Mouse (Mus musculus) ES-E14 (cell line): ENCODE results near the gene Ptk7. TPM values are rescaled to one million over a fixed set of nuclear protein-coding genes. Genes with fewer than 3 reads are reported as not detected.

Experiments
- DNase-seq: peaks from one replicate; pipeline ENCODE4 v3.0.0-alpha.2; 2013; ENCODE audit warnings: low read depth, low spot score
- H3K27ac ChIP-seq: 2 replicates; pipeline ENCODE4 v1.5.1; 2012; ENCODE audit warnings: low read depth, mild to moderate bottlenecking, low read length, moderate library complexity, mixed read lengths; ENCODE audit not compliant: poor library complexity, insufficient read depth, severe bottlenecking
- H3K36me3 ChIP-seq: 2 replicates; pipeline ENCODE4 v1.6.1; 2012; ENCODE audit warnings: mild to moderate bottlenecking, low read length, moderate library complexity, mixed read lengths; ENCODE audit not compliant: control insufficient read depth, poor library complexity, insufficient read depth, severe bottlenecking
- H3K4me1 ChIP-seq, 2 experiments: fragments of 150-350 bp in 1 of 2; sonication (generic) in 1 of 2; 2 replicates each; pipeline ENCODE4 v1.6.1; 2012; ENCODE audit warnings: low read length in 2 of 2, mild to moderate bottlenecking in 1 of 2, mixed read lengths in 1 of 2; ENCODE audit not compliant: control insufficient read depth in 2 of 2, insufficient read depth in 2 of 2, poor library complexity in 1 of 2
- H3K4me3 ChIP-seq, 2 experiments: fragments of 150-350 bp in 1 of 2; sonication (generic) in 1 of 2; 2 replicates each; pipeline ENCODE4 v1.5.1; 2012; ENCODE audit warnings: low read length in 2 of 2, low read depth in 1 of 2, mild to moderate bottlenecking in 1 of 2, mixed read lengths in 1 of 2; ENCODE audit not compliant: insufficient read depth in 1 of 2, poor library complexity in 1 of 2, severe bottlenecking in 1 of 2
- H3K9ac ChIP-seq: 2 replicates; pipeline ENCODE4 v1.6.1; 2012; ENCODE audit warnings: low read depth, mild to moderate bottlenecking, low read length, mixed read lengths; ENCODE audit not compliant: poor library complexity, insufficient read depth, severe bottlenecking
- H3K9me3 ChIP-seq: fragments of 150-350 bp; sonication (generic); 2 replicates; pipeline ENCODE4 v1.6.1; 2012; ENCODE audit warnings: low read depth, mild to moderate bottlenecking, low read length; ENCODE audit not compliant: control insufficient read depth, insufficient read depth
- CHD2 ChIP-seq: IDR thresholded peaks from 2 replicates; pipeline ENCODE4 v1.6.1; 2014; ENCODE audit warnings: mild to moderate bottlenecking, low read depth, low read length, inconsistent platforms
- HCFC1 ChIP-seq: IDR thresholded peaks from 2 replicates; pipeline ENCODE4 v1.6.1; 2012; ENCODE audit warnings: low read length, inconsistent platforms, borderline replicate concordance; ENCODE audit not compliant: insufficient read depth
- MAFK ChIP-seq: IDR thresholded peaks from 2 replicates; pipeline ENCODE4 v1.6.1; 2014; ENCODE audit warnings: mild to moderate bottlenecking, low read depth, low read length, inconsistent platforms; ENCODE audit not compliant: insufficient read depth
- ZC3H11A ChIP-seq: IDR thresholded peaks from 2 replicates; pipeline ENCODE4 v1.6.1; 2012; ENCODE audit warnings: low read depth, mild to moderate bottlenecking, inconsistent platforms, low read length, borderline replicate concordance
- ZNF384 ChIP-seq: IDR thresholded peaks from 2 replicates; pipeline ENCODE4 v1.6.1; 2012; ENCODE audit warnings: low read depth, low read length, inconsistent platforms
- in situ Hi-C, 2 experiments: fragments of 600-800 bp; cut with MboI; formaldehyde crosslinking; loops; one replicate each; pipeline ENCODE4 v1.15.1; 2025; ENCODE audit warnings: low sequenced_read_pairs in 2 of 2, inconsistent platforms in 1 of 2; ENCODE audit not compliant: unreplicated experiment in 2 of 2
- total RNA-seq: library from RNA; depleted of rRNA; stranded (reverse); fragments of 300-350 nt; gene quantifications from 2 replicates; pipeline ENCODE4 v1.2.3, GENCODE M21; 2012

The Ptk7 gene
- total RNA-seq, 1 experiment = 200 TPM

DNA sequence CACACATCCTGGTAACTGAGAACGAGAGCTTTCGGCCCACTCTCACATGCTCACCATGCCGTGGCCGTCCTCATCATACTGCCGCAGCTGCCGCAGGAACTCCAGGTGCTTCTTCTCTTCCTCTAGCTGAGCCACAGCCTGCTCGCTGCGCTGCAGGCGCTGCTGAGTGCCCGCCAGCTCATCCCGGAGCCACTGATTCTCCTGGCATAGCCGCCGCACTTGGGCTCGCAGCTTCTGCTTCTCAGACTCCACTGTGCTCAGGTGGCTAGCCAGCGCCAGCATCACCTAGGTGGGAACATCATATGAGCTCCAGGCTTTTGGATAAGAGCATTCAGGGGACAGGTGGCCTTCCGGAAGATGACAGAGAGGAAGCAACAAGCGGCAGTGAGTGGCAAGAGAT is 12.8 kb upstream of the Ptk7 start:
- Histone ChIP-seq H3K9ac (peak overlapping the region; percentile 24; the same call in 1 of the 2 replicates), H3K4me1 (peaks cover 4 to 14% of the 10 kb centered on the region in 2 experiments; a peak in 1 of 4 replicates), H3K4me3 (peak overlapping the region in 1 of 2 experiments; percentile 16; a peak in 1 of 4 replicates), H3K27ac (no peak overlapping the region), H3K9me3 (no peaks in the 10 kb centered on the region), H3K36me3 (no peaks in the 10 kb centered on the region)
- in situ Hi-C loops = no loop called here
- DNase-seq = no peak
- TF ChIP-seq ZC3H11A (no peak), HCFC1 (no peak), ZNF384 (no peak), CHD2 (no peak), MAFK (no peak)

DNA sequence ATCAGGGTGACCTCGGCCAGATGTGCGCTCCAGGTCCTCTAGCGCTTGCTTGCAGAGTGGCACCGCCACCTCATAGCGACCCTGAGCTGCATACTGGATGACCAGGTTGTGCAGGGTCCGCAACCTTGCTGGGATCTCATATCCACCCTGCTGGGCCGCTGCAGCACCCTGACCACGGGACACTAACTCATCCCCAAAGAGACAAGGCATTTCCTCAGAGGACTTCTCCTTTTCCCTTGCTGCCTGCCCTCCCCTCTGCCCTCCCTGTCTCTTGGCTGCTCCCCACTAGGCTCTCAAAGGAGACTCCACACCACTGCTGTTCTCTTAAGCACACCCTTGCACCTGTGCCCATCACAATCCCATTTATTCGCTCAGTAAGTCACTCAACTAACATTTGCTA is 10.6 kb upstream of the Ptk7 start:
- no peaks in the 10 kb centered on the region for H3K9me3 ChIP-seq
- no peak overlapping the region for H3K9ac ChIP-seq
- no peaks in the 10 kb centered on the region for H3K36me3 ChIP-seq
- H3K4me1 ChIP-seq = peaks cover 0 to 23% of the 10 kb centered on the region in 2 experiments; a peak in 2 of 4 replicates
- DNase-seq = no peak
- H3K27ac ChIP-seq = no peak overlapping the region
- H3K4me3 ChIP-seq = peak overlapping the region in 1 of 2 experiments; percentile 17; a peak in 2 of 4 replicates
- TF ChIP-seq MAFK (no peak), CHD2 (no peak), HCFC1 (no peak), ZC3H11A (no peak), ZNF384 (no peak)
- in situ Hi-C loops = no loop called here

DNA sequence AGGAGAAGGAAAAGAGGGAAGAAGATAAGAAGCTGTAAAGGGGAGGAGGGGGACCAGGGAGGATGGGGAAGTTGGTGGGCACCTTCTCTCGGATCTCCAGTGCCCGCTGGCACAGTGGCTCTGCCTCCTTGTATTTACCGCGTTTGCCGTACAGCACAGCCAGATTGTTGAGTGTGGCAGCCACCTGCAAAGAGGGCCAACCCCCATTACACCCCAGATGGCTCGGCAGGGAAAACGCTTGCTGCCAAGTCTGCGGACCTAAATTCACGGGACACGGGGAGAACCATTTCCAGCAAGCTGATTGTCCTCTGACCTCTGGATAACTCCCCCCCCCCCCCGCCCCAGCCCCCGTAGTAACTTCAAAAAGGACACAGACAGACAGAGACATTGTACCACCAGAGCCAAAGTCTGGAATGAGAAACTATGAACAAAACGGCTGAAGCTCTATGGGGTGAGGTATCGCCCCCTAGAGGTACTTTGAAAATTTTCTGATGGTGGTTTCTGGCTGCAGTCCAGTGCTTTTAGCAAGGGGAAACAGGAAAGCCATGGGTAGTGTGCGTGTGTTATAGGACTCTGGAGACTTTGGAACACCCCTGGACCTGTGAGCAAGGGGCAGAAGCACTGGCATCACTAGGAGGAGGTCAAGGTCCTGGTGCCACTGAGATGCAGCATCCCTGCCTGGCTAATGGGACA is 7.7 kb upstream of the Ptk7 start:
- Histone ChIP-seq H3K9ac (no peak overlapping the region), H3K4me1 (peaks cover 0 to 25% of the 10 kb centered on the region in 2 experiments; a peak in 2 of 4 replicates), H3K4me3 (no peak overlapping the region), H3K9me3 (no peaks in the 10 kb centered on the region), H3K36me3 (peaks cover 2% of the 10 kb centered on the region; the same call in 1 of the 2 replicates), H3K27ac (peak overlapping the region; percentile 41; the same call in 1 of the 2 replicates)
- TF ChIP-seq MAFK (no peak), HCFC1 (no peak), ZNF384 (no peak), CHD2 (no peak), ZC3H11A (no peak)
- in situ Hi-C loops = no loop called here
- DNase-seq = no peak

DNA sequence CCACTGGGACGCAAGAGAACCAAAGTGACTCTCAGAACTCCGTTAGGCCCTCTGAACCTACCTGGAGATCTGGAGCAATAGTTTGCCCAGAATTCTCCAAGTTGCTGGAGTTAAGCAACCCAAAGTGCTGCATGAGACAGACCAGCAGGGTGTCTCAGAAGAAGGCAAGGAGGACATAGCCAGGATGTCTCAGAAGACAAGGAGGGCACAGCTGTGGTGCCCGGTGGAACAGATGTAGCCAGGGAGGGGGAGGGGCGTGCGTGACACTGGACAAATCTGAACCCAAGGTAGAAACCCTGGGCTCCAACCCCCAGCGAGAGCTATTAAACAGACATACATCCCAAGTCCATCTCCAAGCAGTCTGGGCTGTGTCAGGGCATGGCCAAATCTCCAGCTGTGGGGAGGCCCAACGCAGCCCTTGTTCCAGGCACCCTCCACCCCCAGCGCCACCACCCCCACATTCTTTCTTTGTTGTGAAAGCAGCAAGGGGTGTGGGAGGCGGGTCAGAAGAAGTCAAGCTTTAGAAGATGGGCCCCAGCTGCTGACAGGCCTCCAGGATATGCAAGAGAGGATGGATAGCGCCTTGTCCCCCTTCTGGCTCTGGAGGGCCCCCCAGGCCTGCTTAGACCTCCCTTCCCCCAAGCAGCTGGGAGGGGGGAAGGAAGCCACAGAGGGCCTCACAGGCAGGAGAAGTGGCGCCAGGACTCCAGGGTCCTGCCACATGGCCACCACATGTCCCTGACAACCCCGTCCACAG is 559 bp upstream of the Ptk7 start:
- TF ChIP-seq ZC3H11A = no peak
- TF ChIP-seq MAFK = no peak
- peak; percentile 16; the same call in 1 of the 2 replicates for TF ChIP-seq HCFC1
- Histone ChIP-seq H3K4me3 (peak overlapping the region; percentile 53 to 77), H3K4me1 (peaks cover 10 to 41% of the 10 kb centered on the region in 2 experiments), H3K9me3 (no peaks in the 10 kb centered on the region), H3K36me3 (peaks cover 5% of the 10 kb centered on the region; the same call in 1 of the 2 replicates), H3K9ac (peak overlapping the region; percentile 49), H3K27ac (peak overlapping the region; percentile 93)
- in situ Hi-C loops = no loop called here
- peak; percentile 54 for DNase-seq

DNA sequence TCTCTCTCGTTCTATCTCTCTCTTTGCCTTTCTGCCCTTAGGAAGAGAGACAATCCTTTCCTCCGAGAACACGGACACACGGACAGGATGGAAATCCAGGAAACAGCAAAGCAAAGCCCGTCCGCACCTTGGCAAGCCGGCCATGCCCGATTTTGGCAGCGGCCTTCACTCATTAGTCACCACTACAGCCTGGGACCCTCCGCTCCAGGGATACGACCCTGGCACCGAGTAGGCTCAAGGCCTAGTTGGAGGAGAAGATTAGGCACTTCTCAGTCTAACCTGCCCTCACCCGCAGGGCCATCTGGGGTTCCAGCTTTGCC is 873 bp downstream of the Ptk7 start:
- Histone ChIP-seq H3K36me3 (peaks cover 5% of the 10 kb centered on the region; the same call in 1 of the 2 replicates), H3K4me1 (peaks cover 14 to 47% of the 10 kb centered on the region in 2 experiments), H3K4me3 (peak overlapping the region; percentile 77 to 95), H3K27ac (no peak overlapping the region), H3K9me3 (no peaks in the 10 kb centered on the region), H3K9ac (peak overlapping the region; percentile 91)
- DNase-seq = no peak
- in situ Hi-C loops = no loop called here
- no peak for TF ChIP-seq HCFC1
